10 mouse cellular contexts compared by ENCODE assay signal in the genomic region with DNA sequence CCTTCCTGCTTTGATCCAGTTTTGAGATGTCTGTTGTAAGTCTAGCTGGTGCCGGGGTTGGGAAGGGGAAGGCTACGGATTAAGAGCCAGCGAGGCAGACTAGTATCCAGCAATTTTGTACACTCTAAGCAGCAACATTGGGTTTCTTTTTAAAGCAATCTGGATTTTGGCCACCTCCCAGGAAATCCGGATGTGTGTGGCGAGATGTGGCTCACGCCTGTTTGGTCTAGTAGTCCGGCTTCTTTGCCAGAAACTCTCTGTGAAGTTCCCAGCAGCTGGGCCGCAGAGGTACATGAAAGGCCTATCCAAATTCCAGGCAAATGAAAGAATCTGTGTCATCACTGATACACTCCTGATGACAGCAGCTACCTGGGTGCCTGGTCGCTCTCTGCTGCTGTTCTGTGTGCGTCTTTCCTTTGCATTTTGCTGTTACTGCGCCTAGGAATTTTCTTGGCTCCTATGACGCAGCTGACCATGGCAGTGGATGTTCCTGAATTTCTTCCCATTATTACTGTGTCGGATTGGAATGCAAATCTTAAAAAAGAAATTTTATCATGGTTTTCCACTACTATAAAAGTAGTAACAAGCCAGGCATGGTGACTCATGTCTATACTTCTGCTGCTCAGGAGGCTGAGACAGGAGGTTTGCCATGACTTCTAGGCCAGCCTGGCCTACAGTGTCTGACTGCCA. TPM values are rescaled to one million over a fixed set of nuclear protein-coding genes. Genes with fewer than 3 reads are reported as not detected.
A peak's percentile ranks its signal among the peaks of the same experiment; 100 is the strongest.
DNase-seq lines count a peak whose midpoint lies in the region; ATAC-seq lines count a peak whose summit lies in the region.
"Had no signal": no experiment of that assay in that cellular context is flagged by ENCODE, and none has a peak within 500 bp of the region (broad histone marks: within the 10 kb centered on the region; RNA-seq: fewer than 3 reads in every experiment).

No protein-coding gene starts in this region.

- H3K9me3 ChIP-seq in embryonic facial prominence, embryonic 15.5 days (replicated peaks) = no peaks in the 10 kb centered on the region
- no peaks in the 10 kb centered on the region for H3K9me3 ChIP-seq in midbrain, embryonic 13.5 days
- no peaks in the 10 kb centered on the region for H3K9me3 ChIP-seq in neural tube, embryonic 15.5 days (replicated peaks)
- H3K9me3 ChIP-seq: embryonic facial prominence, embryonic 12.5 days; neural tube, embryonic 12.5 days had no signal

- H3K4me1 ChIP-seq in embryonic facial prominence, embryonic 15.5 days = peaks cover 73% of the 10 kb centered on the region
- H3K4me1 ChIP-seq in midbrain, embryonic 13.5 days (replicated peaks) = peaks cover 33% of the 10 kb centered on the region
- H3K4me1 ChIP-seq in neural tube, embryonic 15.5 days = peaks cover 26% of the 10 kb centered on the region

- intact Hi-C loops in heart, postnatal 25 days (cut with DNase I) = loop anchor here (5.0 kb wide), 1 partner anchor 37 kb away; a partner anchor contains a TSS

- peak overlapping the region; percentile 31 for H3K27ac ChIP-seq in embryonic facial prominence, embryonic 15.5 days (replicated peaks)
- no peak overlapping the region for H3K27ac ChIP-seq in midbrain, embryonic 13.5 days
- H3K27ac ChIP-seq in neural tube, embryonic 15.5 days (replicated peaks) = no peak overlapping the region
- H3K27ac ChIP-seq: embryonic facial prominence, embryonic 12.5 days; neural tube, embryonic 12.5 days had no signal

- no peaks in the 10 kb centered on the region for H3K36me3 ChIP-seq in embryonic facial prominence, embryonic 15.5 days
- H3K36me3 ChIP-seq in midbrain, embryonic 13.5 days = no peaks in the 10 kb centered on the region
- H3K36me3 ChIP-seq in neural tube, embryonic 15.5 days = no peaks in the 10 kb centered on the region
- H3K36me3 ChIP-seq: embryonic facial prominence, embryonic 12.5 days; neural tube, embryonic 12.5 days had no signal

- H3K27me3 ChIP-seq in embryonic facial prominence, embryonic 15.5 days = no peaks in the 10 kb centered on the region
- no peaks in the 10 kb centered on the region for H3K27me3 ChIP-seq in midbrain, embryonic 13.5 days
- no peaks in the 10 kb centered on the region for H3K27me3 ChIP-seq in neural tube, embryonic 15.5 days (replicated peaks)
- H3K27me3 ChIP-seq: embryonic facial prominence, embryonic 12.5 days; neural tube, embryonic 12.5 days had no signal

- 53% methylated on average over 13 of the region's 13 CpGs for WGBS in embryonic facial prominence, embryonic 15.5 days
- 89% methylated on average over 13 of the region's 13 CpGs for WGBS in midbrain, embryonic 13.5 days
- WGBS in neural tube, embryonic 15.5 days = 80% methylated on average over 13 of the region's 13 CpGs

- no peak for ATAC-seq in embryonic facial prominence, embryonic 15.5 days (ENCODE audit: insufficient number of reproducible peaks, low FRiP score, low TSS enrichment, low read depth)
- ATAC-seq in midbrain, embryonic 13.5 days = no peak
- no peak for ATAC-seq in neural tube, embryonic 15.5 days (ENCODE audit: low FRiP score)

- H3K4me3 ChIP-seq in embryonic facial prominence, embryonic 15.5 days (replicated peaks) = no peak overlapping the region
- no peak overlapping the region for H3K4me3 ChIP-seq in midbrain, embryonic 13.5 days (replicated peaks)
- no peak overlapping the region for H3K4me3 ChIP-seq in neural tube, embryonic 15.5 days (replicated peaks)
- H3K4me3 ChIP-seq: embryonic facial prominence, embryonic 12.5 days; neural tube, embryonic 12.5 days had no signal

- peak; percentile 27 to 43 for DNase-seq in left cerebral cortex, adult 18-20 months (ENCODE audit: low spot score in 2 of 2)
- DNase-seq in left cerebral cortex, adult 11 months (ENCODE audit: low spot score) = no peak
- DNase-seq in heart, postnatal 25 days (ENCODE audit: low spot score) = peak; percentile 65
- DNase-seq in lung, postnatal 25 days (ENCODE audit: low spot score) = peak; percentile 64
- no peak for DNase-seq in T-cell, adult 2 months (ENCODE audit: low spot score)

- H3K4me2 ChIP-seq in embryonic facial prominence, embryonic 15.5 days (replicated peaks) = no peak overlapping the region
- H3K4me2 ChIP-seq in midbrain, embryonic 13.5 days (replicated peaks) = no peak overlapping the region
- H3K4me2 ChIP-seq in neural tube, embryonic 15.5 days = no peak overlapping the region
- H3K4me2 ChIP-seq: embryonic facial prominence, embryonic 12.5 days; neural tube, embryonic 12.5 days had no signal

- no peak overlapping the region for H3K9ac ChIP-seq in embryonic facial prominence, embryonic 15.5 days
- H3K9ac ChIP-seq in midbrain, embryonic 13.5 days (replicated peaks) = no peak overlapping the region
- no peak overlapping the region for H3K9ac ChIP-seq in neural tube, embryonic 15.5 days (replicated peaks)
- H3K9ac ChIP-seq: embryonic facial prominence, embryonic 12.5 days; neural tube, embryonic 12.5 days had no signal

RNA-seq across cellular contexts. Expression of a gene that starts 38.7 kb away (rescaled TPM):
- 10 to 100 TPM; 80.0 to 93.6 TPM for total RNA-seq in left cerebral cortex, adult 18-20 months (2021)
- 57.2 and 60.5 TPM in 2 replicates for polyA plus RNA-seq in embryonic facial prominence, embryonic 15.5 days (2015; fragmentation: Nextera tagmentation; extraction: Ambion mirVana)
- 10 to 100 TPM; 15.3 to 20.8 TPM for total RNA-seq in heart, postnatal 25 days (2021)
- 50.7 and 55.3 TPM in 2 replicates for polyA plus RNA-seq in midbrain, embryonic 13.5 days (2015; fragmentation: Nextera tagmentation; extraction: Ambion mirVana)
- polyA plus RNA-seq in neural tube, embryonic 15.5 days (2015; fragmentation: Nextera tagmentation; extraction: Ambion mirVana) = 130 and 133 TPM in 2 replicates

Comparison
In these comparisons a context has a peak if more than half of its experiments do, and no peak if none do; other contexts are left out.
1. DNase-seq: peak in left cerebral cortex, adult 18-20 months (2 of 2), heart, postnatal 25 days (single experiment) and lung, postnatal 25 days (single experiment); none in left cerebral cortex, adult 11 months (single experiment) and T-cell, adult 2 months (single experiment).